14 mouse cellular contexts compared by ENCODE assay signal in genomic region chr1:4617479-4617878, GRCm38 (mm10).
DNase-seq lines count a peak whose midpoint lies in the region; ATAC-seq lines count a peak whose summit lies in the region.
"Had no signal": no experiment of that assay in that cellular context is flagged by ENCODE, and none has a peak within 500 bp of the region (broad histone marks: within the 10 kb centered on the region; RNA-seq: fewer than 3 reads in every experiment).

No protein-coding gene starts in this region.

- H3K36me3 ChIP-seq in kidney, embryonic 15.5 days: no peaks in the 10 kb centered on the region
- no peaks in the 10 kb centered on the region for H3K36me3 ChIP-seq in heart, embryonic 16.5 days (ENCODE audit: control insufficient read depth, insufficient read depth)
- H3K36me3 ChIP-seq: embryonic facial prominence, embryonic 13.5 days; forebrain, embryonic 10.5 days; hindbrain, embryonic 12.5 days had no signal

- peak; percentile 7 for DNase-seq in adrenal gland, adult 8-10 months
- DNase-seq in adrenal gland, postnatal 25 days: no peak
- peak; percentile 7 for DNase-seq in kidney, postnatal 10 days
- peak; percentile 76 for DNase-seq in lung, postnatal 10 days
- no peak for DNase-seq in layer of hippocampus, adult 18-20 months (ENCODE audit: low spot score in 2 of 2)
- no peak for DNase-seq in neural tube, embryonic 10.5 days (ENCODE audit: extremely low spot score, low spot score)
- DNase-seq: layer of hippocampus, adult 9-11 months; liver had no signal

- no peak overlapping the region for H3K9ac ChIP-seq in kidney, embryonic 15.5 days
- no peak overlapping the region for H3K9ac ChIP-seq in heart, embryonic 16.5 days (ENCODE audit: low read length)
- H3K9ac ChIP-seq: embryonic facial prominence, embryonic 13.5 days; hindbrain, embryonic 12.5 days had no signal

- H3K4me1 ChIP-seq in kidney, embryonic 15.5 days: peaks cover 11% of the 10 kb centered on the region; the same call in 1 of the 2 replicates
- peaks cover 8% of the 10 kb centered on the region; the same call in 1 of the 2 replicates for H3K4me1 ChIP-seq in heart, embryonic 16.5 days (ENCODE audit: control insufficient read depth, insufficient read depth, low read length)
- H3K4me1 ChIP-seq: forebrain, embryonic 10.5 days; hindbrain, embryonic 12.5 days had no signal

- WGBS in kidney, embryonic 15.5 days: 46% methylated on average over 10 of the region's 10 CpGs
- WGBS in heart, embryonic 16.5 days: 27% methylated on average over 10 of the region's 10 CpGs

- no peak for ATAC-seq in kidney, embryonic 15.5 days (replicated peaks; ENCODE audit: low FRiP score)
- peak; percentile 73 for ATAC-seq in heart, embryonic 16.5 days (replicated peaks; ENCODE audit: extremely low read depth, insufficient read depth, low FRiP score)
- ATAC-seq: intestine, embryonic 16.5 days had no signal

- H3K27me3 ChIP-seq in kidney, embryonic 15.5 days: no peaks in the 10 kb centered on the region
- H3K27me3 ChIP-seq in heart, embryonic 16.5 days (ENCODE audit: control insufficient read depth, insufficient read depth, low read length): no peaks in the 10 kb centered on the region
- H3K27me3 ChIP-seq: embryonic facial prominence, embryonic 13.5 days; hindbrain, embryonic 12.5 days had no signal

- H3K27ac ChIP-seq in kidney, embryonic 15.5 days: no peak overlapping the region
- peak overlapping the region; percentile 29; the same call in 1 of the 2 replicates for H3K27ac ChIP-seq in heart, embryonic 16.5 days (ENCODE audit: low read length)
- H3K27ac ChIP-seq: embryonic facial prominence, embryonic 13.5 days; forebrain, embryonic 10.5 days; hindbrain, embryonic 12.5 days had no signal

- H3K4me2 ChIP-seq in kidney, embryonic 15.5 days: no peak overlapping the region
- no peak overlapping the region for H3K4me2 ChIP-seq in heart, embryonic 16.5 days (ENCODE audit: low read depth, low read length)
- H3K4me2 ChIP-seq: embryonic facial prominence, embryonic 13.5 days; hindbrain, embryonic 12.5 days had no signal

- no peaks in the 10 kb centered on the region for H3K9me3 ChIP-seq in kidney, embryonic 15.5 days (replicated peaks)
- no peaks in the 10 kb centered on the region for H3K9me3 ChIP-seq in heart, embryonic 16.5 days (replicated peaks; ENCODE audit: control insufficient read depth, low read length)
- H3K9me3 ChIP-seq: embryonic facial prominence, embryonic 13.5 days; forebrain, embryonic 10.5 days; hindbrain, embryonic 12.5 days had no signal

- H3K4me3 ChIP-seq in kidney, embryonic 15.5 days (replicated peaks): no peak overlapping the region
- no peak overlapping the region for H3K4me3 ChIP-seq in heart, embryonic 16.5 days (ENCODE audit: low read length)
- H3K4me3 ChIP-seq: embryonic facial prominence, embryonic 13.5 days; forebrain, embryonic 10.5 days; hindbrain, embryonic 12.5 days had no signal

Comparison
In these comparisons a context has a peak if more than half of its experiments do, and no peak if none do; other contexts are left out.
1. DNase-seq: peak in adrenal gland, adult 8-10 months (single experiment), kidney, postnatal 10 days (single experiment) and lung, postnatal 10 days (single experiment); none in adrenal gland, postnatal 25 days (single experiment), layer of hippocampus, adult 18-20 months (0 of 2) and neural tube, embryonic 10.5 days (single experiment).